Mouse (Mus musculus): Measurements from ENCODE around the gene Gphn. TPM values are rescaled to one million over a fixed set of nuclear protein-coding genes. Genes with fewer than 3 reads are reported as not detected.
A peak's percentile ranks its signal among the peaks of the same experiment; 100 is the strongest.

The Gphn gene
- polyA plus RNA-seq (2015; fragmentation: Nextera tagmentation; extraction: Ambion mirVana) = 30.1 and 34.7 TPM in 2 replicates

- Histone ChIP-seq H3K4me3 (replicated peaks; ENCODE audit: low read length) (peak within 1 kb of the TSS; percentile 97), H3K27me3 (replicated peaks; ENCODE audit: control insufficient read depth, insufficient read depth, low read length) (no peaks in the 10 kb centered on the region), H3K4me2 (ENCODE audit: low read length) (peak within 1 kb of the TSS; percentile 65), H3K9me3 (ENCODE audit: control insufficient read depth, low read length) (no peaks in the 10 kb centered on the region), H3K36me3 (ENCODE audit: control insufficient read depth, insufficient read depth) (no peaks in the 10 kb centered on the region), H3K4me1 (replicated peaks; ENCODE audit: control insufficient read depth, insufficient read depth, low read length) (peaks cover 5% of the 10 kb centered on the region), H3K27ac (ENCODE audit: low read length) (peak within 1 kb of the TSS; percentile 99), H3K9ac (replicated peaks; ENCODE audit: low read depth, low read length) (peak within 1 kb of the TSS; percentile 92)
- WGBS = under 1% methylated on average over 70 of the region's 70 CpGs
- ATAC-seq = peak; percentile 98
Observed at GRCm38 (mm10) chr12:78225707-78226518, at the start of gene Gphn. Gene Gphn (plus strand): TSS chr12:78226379.

GRCm38 (mm10) chr12:78181452-78181851 is 44.7 kb upstream of the Gphn start:
- H3K4me1 ChIP-seq (replicated peaks; ENCODE audit: control insufficient read depth, insufficient read depth, low read length) = no peaks in the 10 kb centered on the region
- H3K4me2 ChIP-seq (ENCODE audit: low read length) = no peak overlapping the region
- H3K36me3 ChIP-seq (ENCODE audit: control insufficient read depth, insufficient read depth) = no peaks in the 10 kb centered on the region
- no peak overlapping the region for H3K27ac ChIP-seq (ENCODE audit: low read length)
- no peak overlapping the region for H3K9ac ChIP-seq (replicated peaks; ENCODE audit: low read depth, low read length)
- 78% methylated on average over 2 of the region's 2 CpGs for WGBS
- no peaks in the 10 kb centered on the region for H3K27me3 ChIP-seq (replicated peaks; ENCODE audit: control insufficient read depth, insufficient read depth, low read length)
- ATAC-seq = no peak
- H3K9me3 ChIP-seq (ENCODE audit: control insufficient read depth, low read length) = no peaks in the 10 kb centered on the region
- no peak overlapping the region for H3K4me3 ChIP-seq (replicated peaks; ENCODE audit: low read length)

- no peaks in the 10 kb centered on the region for H3K27me3 ChIP-seq (replicated peaks; ENCODE audit: control insufficient read depth, insufficient read depth, low read length)
- H3K27ac ChIP-seq (ENCODE audit: low read length) = no peak within 1 kb of the TSS
- no peak for ATAC-seq
- H3K9me3 ChIP-seq (ENCODE audit: control insufficient read depth, low read length) = no peaks in the 10 kb centered on the region; the same call in 1 of the 2 replicates
- H3K4me3 ChIP-seq (replicated peaks; ENCODE audit: low read length) = no peak within 1 kb of the TSS
- no peak within 1 kb of the TSS for H3K9ac ChIP-seq (replicated peaks; ENCODE audit: low read depth, low read length)
- no peaks in the 10 kb centered on the region for H3K4me1 ChIP-seq (replicated peaks; ENCODE audit: control insufficient read depth, insufficient read depth, low read length)
- H3K4me2 ChIP-seq (ENCODE audit: low read length) = no peak within 1 kb of the TSS
- H3K36me3 ChIP-seq (ENCODE audit: control insufficient read depth, insufficient read depth) = no peaks in the 10 kb centered on the region
Observed at GRCm38 (mm10) chr12:78193942-78194341, 32.2 kb upstream of the Gphn start, which contains the start of gene Gm6657. Gene Gm6657 (plus strand): TSS chr12:78194242.

- 82% methylated on average over 2 of the region's 2 CpGs for WGBS
- no peak overlapping the region for H3K9ac ChIP-seq (replicated peaks; ENCODE audit: low read depth, low read length)
- no peaks in the 10 kb centered on the region for H3K4me1 ChIP-seq (replicated peaks; ENCODE audit: control insufficient read depth, insufficient read depth, low read length)
- H3K4me3 ChIP-seq (replicated peaks; ENCODE audit: low read length) = no peak overlapping the region
- H3K4me2 ChIP-seq (ENCODE audit: low read length) = no peak overlapping the region
- H3K27me3 ChIP-seq (replicated peaks; ENCODE audit: control insufficient read depth, insufficient read depth, low read length) = no peaks in the 10 kb centered on the region
- no peaks in the 10 kb centered on the region for H3K36me3 ChIP-seq (ENCODE audit: control insufficient read depth, insufficient read depth)
- H3K27ac ChIP-seq (ENCODE audit: low read length) = no peak overlapping the region
- no peak for ATAC-seq
- H3K9me3 ChIP-seq (ENCODE audit: control insufficient read depth, low read length) = no peaks in the 10 kb centered on the region; the same call in 1 of the 2 replicates
Observed at GRCm38 (mm10) chr12:78195368-78195767, 30.8 kb upstream of the Gphn start.

- Histone ChIP-seq H3K36me3 (ENCODE audit: control insufficient read depth, insufficient read depth) (no peaks in the 10 kb centered on the region), H3K4me1 (replicated peaks; ENCODE audit: control insufficient read depth, insufficient read depth, low read length) (no peaks in the 10 kb centered on the region), H3K27me3 (replicated peaks; ENCODE audit: control insufficient read depth, insufficient read depth, low read length) (no peaks in the 10 kb centered on the region), H3K4me2 (ENCODE audit: low read length) (no peak overlapping the region), H3K9me3 (ENCODE audit: control insufficient read depth, low read length) (no peaks in the 10 kb centered on the region), H3K4me3 (replicated peaks; ENCODE audit: low read length) (no peak overlapping the region), H3K27ac (ENCODE audit: low read length) (no peak overlapping the region), H3K9ac (replicated peaks; ENCODE audit: low read depth, low read length) (no peak overlapping the region)
- ATAC-seq = no peak
- WGBS = 27% methylated on average over 5 of the region's 5 CpGs
Observed at GRCm38 (mm10) chr12:78203646-78204045, 22.5 kb upstream of the Gphn start.

- Histone ChIP-seq H3K4me3 (replicated peaks; ENCODE audit: low read length) (no peak overlapping the region), H3K27me3 (replicated peaks; ENCODE audit: control insufficient read depth, insufficient read depth, low read length) (no peaks in the 10 kb centered on the region), H3K9me3 (ENCODE audit: control insufficient read depth, low read length) (no peaks in the 10 kb centered on the region), H3K4me1 (replicated peaks; ENCODE audit: control insufficient read depth, insufficient read depth, low read length) (no peaks in the 10 kb centered on the region), H3K36me3 (ENCODE audit: control insufficient read depth, insufficient read depth) (no peaks in the 10 kb centered on the region), H3K4me2 (ENCODE audit: low read length) (no peak overlapping the region), H3K27ac (ENCODE audit: low read length) (no peak overlapping the region), H3K9ac (replicated peaks; ENCODE audit: low read depth, low read length) (no peak overlapping the region)
- 4% methylated on average over 5 of the region's 5 CpGs for WGBS
- peak; percentile 80 for ATAC-seq
Observed at GRCm38 (mm10) chr12:78205915-78206570, 20.1 kb upstream of the Gphn start.

- 85% methylated on average over 4 of the region's 4 CpGs for WGBS
- Histone ChIP-seq H3K4me2 (ENCODE audit: low read length) (no peak overlapping the region), H3K9ac (replicated peaks; ENCODE audit: low read depth, low read length) (no peak overlapping the region), H3K4me1 (replicated peaks; ENCODE audit: control insufficient read depth, insufficient read depth, low read length) (no peaks in the 10 kb centered on the region), H3K4me3 (replicated peaks; ENCODE audit: low read length) (no peak overlapping the region), H3K9me3 (ENCODE audit: control insufficient read depth, low read length) (no peaks in the 10 kb centered on the region), H3K27me3 (replicated peaks; ENCODE audit: control insufficient read depth, insufficient read depth, low read length) (no peaks in the 10 kb centered on the region), H3K36me3 (ENCODE audit: control insufficient read depth, insufficient read depth) (no peaks in the 10 kb centered on the region), H3K27ac (ENCODE audit: low read length) (no peak overlapping the region)
- ATAC-seq = no peak
Observed at GRCm38 (mm10) chr12:78206571-78206960, 19.6 kb upstream of the Gphn start.

- 96% methylated on average over 2 of the region's 2 CpGs for WGBS
- no peaks in the 10 kb centered on the region for H3K27me3 ChIP-seq (replicated peaks; ENCODE audit: control insufficient read depth, insufficient read depth, low read length)
- no peak overlapping the region for H3K27ac ChIP-seq (ENCODE audit: low read length)
- H3K36me3 ChIP-seq (ENCODE audit: control insufficient read depth, insufficient read depth) = no peaks in the 10 kb centered on the region
- ATAC-seq = no peak
- H3K4me2 ChIP-seq (ENCODE audit: low read length) = no peak overlapping the region
- no peak overlapping the region for H3K4me3 ChIP-seq (replicated peaks; ENCODE audit: low read length)
- no peak overlapping the region for H3K9ac ChIP-seq (replicated peaks; ENCODE audit: low read depth, low read length)
- H3K4me1 ChIP-seq (replicated peaks; ENCODE audit: control insufficient read depth, insufficient read depth, low read length) = no peaks in the 10 kb centered on the region
- no peaks in the 10 kb centered on the region for H3K9me3 ChIP-seq (ENCODE audit: control insufficient read depth, low read length)
Observed at GRCm38 (mm10) chr12:78209856-78210255, 16.3 kb upstream of the Gphn start.

- Histone ChIP-seq H3K36me3 (ENCODE audit: control insufficient read depth, insufficient read depth) (no peaks in the 10 kb centered on the region), H3K27me3 (replicated peaks; ENCODE audit: control insufficient read depth, insufficient read depth, low read length) (no peaks in the 10 kb centered on the region), H3K9ac (replicated peaks; ENCODE audit: low read depth, low read length) (no peak overlapping the region), H3K4me1 (replicated peaks; ENCODE audit: control insufficient read depth, insufficient read depth, low read length) (no peaks in the 10 kb centered on the region), H3K27ac (ENCODE audit: low read length) (no peak overlapping the region), H3K4me3 (replicated peaks; ENCODE audit: low read length) (no peak overlapping the region), H3K4me2 (ENCODE audit: low read length) (no peak overlapping the region), H3K9me3 (ENCODE audit: control insufficient read depth, low read length) (no peaks in the 10 kb centered on the region)
- ATAC-seq = no peak
- 73% methylated on average over 6 of the region's 6 CpGs for WGBS
Observed at GRCm38 (mm10) chr12:78215490-78215889, 10.7 kb upstream of the Gphn start.

Data from forebrain, embryonic 16.5 days (tissue).